Mouse (Mus musculus): ENCODE data around the gene Lrba. TPM values are rescaled to one million over a fixed set of nuclear protein-coding genes. Genes with fewer than 3 reads are reported as not detected.

Lrba gene
- polyA plus RNA-seq, 1 experiment from 2014 or later, result 4.2 TPM

DNA sequence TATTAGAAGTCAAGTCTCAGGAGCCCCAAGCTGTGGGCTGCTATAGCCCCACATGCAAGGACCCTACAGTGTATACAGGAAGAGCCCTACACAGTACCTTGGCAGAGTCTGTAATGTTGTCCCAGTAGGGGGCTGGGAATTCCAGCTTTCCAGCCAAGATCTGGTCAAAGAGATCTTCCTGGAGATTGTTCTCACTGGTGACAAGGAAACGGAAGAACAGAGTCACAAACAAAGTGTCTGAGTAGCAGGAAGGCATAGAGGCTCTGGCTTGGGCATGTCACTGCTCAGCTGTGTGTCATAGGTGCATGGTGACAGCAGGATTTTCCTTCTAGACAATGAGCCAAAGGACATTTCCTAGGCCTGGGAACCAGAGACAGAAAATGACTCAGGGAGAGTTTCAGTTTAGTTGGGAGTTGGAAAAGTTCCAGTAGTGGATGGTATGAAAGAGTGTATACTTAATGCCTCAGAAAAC lies 569.3 kb downstream of the Lrba start:
- ATAC-seq (replicated peaks; ENCODE audit: low FRiP score) (no peak), DNase-seq (ENCODE audit: low spot score) (no peak)
- H3K4me2 ChIP-seq, result no peak overlapping the region
- H3K9ac ChIP-seq (ENCODE audit: low read depth, low read length), result no peak overlapping the region
- H3K27me3 ChIP-seq (replicated peaks; ENCODE audit: control insufficient read depth, insufficient read depth, low read length), result no peaks in the 10 kb centered on the region
- no peaks in the 10 kb centered on the region for H3K36me3 ChIP-seq (ENCODE audit: control insufficient read depth, insufficient read depth, low read length)
- H3K4me1 ChIP-seq (replicated peaks; ENCODE audit: control insufficient read depth, insufficient read depth, low read length), result peaks cover 11% of the 10 kb centered on the region
- 69% methylated on average over 1 of the region's 1 CpGs for WGBS
- H3K9me3 ChIP-seq (ENCODE audit: control insufficient read depth, low read length), result no peaks in the 10 kb centered on the region
- H3K27ac ChIP-seq (ENCODE audit: low read depth, low read length), result no peak overlapping the region
- no peak overlapping the region for H3K4me3 ChIP-seq (ENCODE audit: low read depth, low read length)

DNA sequence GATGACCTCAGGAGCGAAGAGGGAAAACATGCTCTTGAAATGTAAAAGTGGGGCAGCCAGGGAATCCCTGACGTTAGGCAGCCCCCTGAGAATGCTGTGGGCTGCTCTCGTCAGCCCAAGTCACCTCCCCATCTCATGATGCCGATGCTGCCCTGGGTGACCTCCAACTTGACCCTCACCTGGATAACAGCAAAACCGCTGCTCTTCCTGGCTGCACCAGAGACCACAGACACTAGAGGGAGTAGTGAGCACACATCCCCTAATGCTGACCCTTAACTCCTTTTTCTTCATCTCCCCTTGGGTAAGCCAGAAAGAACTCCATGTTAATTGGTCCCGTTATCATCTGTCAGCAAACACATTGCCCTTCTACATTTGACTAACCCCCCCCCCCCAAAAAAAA lies 572.2 kb downstream of the Lrba start:
- Histone ChIP-seq H3K4me1 (replicated peaks; ENCODE audit: control insufficient read depth, insufficient read depth, low read length) (peaks cover 27% of the 10 kb centered on the region), H3K4me3 (ENCODE audit: low read depth, low read length) (no peak overlapping the region), H3K27me3 (replicated peaks; ENCODE audit: control insufficient read depth, insufficient read depth, low read length) (no peaks in the 10 kb centered on the region), H3K36me3 (ENCODE audit: control insufficient read depth, insufficient read depth, low read length) (no peaks in the 10 kb centered on the region), H3K27ac (ENCODE audit: low read depth, low read length) (no peak overlapping the region), H3K9me3 (ENCODE audit: control insufficient read depth, low read length) (no peaks in the 10 kb centered on the region), H3K9ac (ENCODE audit: low read depth, low read length) (no peak overlapping the region), H3K4me2 (peak overlapping the region; percentile 30; the same call in 1 of the 2 replicates)
- 38% methylated on average over 6 of the region's 6 CpGs for WGBS
- ATAC-seq (replicated peaks; ENCODE audit: low FRiP score), result no peak
- no peak for DNase-seq (ENCODE audit: low spot score)

DNA sequence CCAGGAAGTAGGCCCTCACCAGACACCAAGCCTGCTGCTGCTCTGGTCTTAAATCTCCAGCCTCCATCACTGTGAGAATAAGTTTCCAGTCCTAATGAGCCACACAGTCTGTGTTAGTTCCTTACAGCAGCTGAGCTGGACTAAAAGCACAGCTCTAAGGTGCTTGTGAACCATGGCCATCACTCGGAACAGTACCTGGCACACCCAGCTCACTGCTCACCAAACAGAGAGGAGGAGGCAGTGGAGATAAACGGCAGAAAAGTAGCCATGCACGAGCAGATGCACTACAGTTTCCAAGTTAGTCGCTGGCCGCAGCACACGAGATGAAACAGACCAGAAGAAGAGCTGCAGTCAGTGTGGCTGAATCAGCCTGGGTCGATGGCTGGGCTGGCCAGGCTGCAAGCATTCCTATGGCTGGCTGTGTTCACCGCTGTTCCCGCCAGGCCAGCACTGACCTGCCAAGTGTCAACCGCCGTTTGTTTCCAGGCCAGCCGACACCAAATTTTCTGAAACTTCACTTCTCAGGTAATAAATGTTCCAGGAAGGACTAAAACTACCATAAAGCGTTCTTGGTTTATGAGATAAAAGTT lies 573.5 kb downstream of the Lrba start:
- 70% methylated on average over 13 of the region's 13 CpGs for WGBS
- DNase-seq (ENCODE audit: low spot score), result no peak
- H3K27ac ChIP-seq (ENCODE audit: low read depth, low read length), result peak overlapping the region; percentile 67
- peak overlapping the region; percentile 60 for H3K4me2 ChIP-seq
- no peaks in the 10 kb centered on the region for H3K36me3 ChIP-seq (ENCODE audit: control insufficient read depth, insufficient read depth, low read length)
- peak overlapping the region; percentile 49 for H3K9ac ChIP-seq (ENCODE audit: low read depth, low read length)
- no peaks in the 10 kb centered on the region for H3K27me3 ChIP-seq (replicated peaks; ENCODE audit: control insufficient read depth, insufficient read depth, low read length)
- ATAC-seq (replicated peaks; ENCODE audit: low FRiP score), result no peak
- peak overlapping the region; percentile 39 for H3K4me3 ChIP-seq (ENCODE audit: low read depth, low read length)
- H3K9me3 ChIP-seq (ENCODE audit: control insufficient read depth, low read length), result no peaks in the 10 kb centered on the region
- H3K4me1 ChIP-seq (replicated peaks; ENCODE audit: control insufficient read depth, insufficient read depth, low read length), result peaks cover 38% of the 10 kb centered on the region

DNA sequence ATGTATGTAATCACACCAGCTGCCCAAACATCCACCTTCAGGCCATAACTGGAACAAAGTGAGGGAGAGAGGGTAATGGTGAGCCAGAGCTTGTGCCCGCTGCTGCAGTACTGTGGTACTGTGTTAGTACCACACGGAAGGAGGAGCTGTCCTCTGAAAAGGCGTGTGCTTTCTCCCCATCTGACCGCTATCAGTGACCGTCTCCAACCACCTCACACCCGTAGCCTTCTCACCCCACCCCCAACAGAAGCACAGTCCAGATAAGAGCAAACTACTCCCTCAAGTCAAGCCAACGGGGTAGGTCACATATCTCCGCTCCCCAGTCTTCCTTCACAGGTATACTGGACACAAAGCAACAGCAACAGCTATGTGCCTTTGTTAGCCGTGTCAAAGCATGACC lies 574.6 kb downstream of the Lrba start:
- Histone ChIP-seq H3K4me1 (replicated peaks; ENCODE audit: control insufficient read depth, insufficient read depth, low read length) (peaks cover 39% of the 10 kb centered on the region), H3K9me3 (ENCODE audit: control insufficient read depth, low read length) (no peaks in the 10 kb centered on the region), H3K36me3 (ENCODE audit: control insufficient read depth, insufficient read depth, low read length) (no peaks in the 10 kb centered on the region), H3K4me2 (peak overlapping the region; percentile 60), H3K27ac (ENCODE audit: low read depth, low read length) (peak overlapping the region; percentile 80), H3K4me3 (ENCODE audit: low read depth, low read length) (peak overlapping the region; percentile 39), H3K9ac (ENCODE audit: low read depth, low read length) (peak overlapping the region; percentile 49), H3K27me3 (replicated peaks; ENCODE audit: control insufficient read depth, insufficient read depth, low read length) (no peaks in the 10 kb centered on the region)
- DNase-seq (ENCODE audit: low spot score) (no peak), ATAC-seq (replicated peaks; ENCODE audit: low FRiP score) (peak; percentile 98)
- 45% methylated on average over 9 of the region's 9 CpGs for WGBS

DNA sequence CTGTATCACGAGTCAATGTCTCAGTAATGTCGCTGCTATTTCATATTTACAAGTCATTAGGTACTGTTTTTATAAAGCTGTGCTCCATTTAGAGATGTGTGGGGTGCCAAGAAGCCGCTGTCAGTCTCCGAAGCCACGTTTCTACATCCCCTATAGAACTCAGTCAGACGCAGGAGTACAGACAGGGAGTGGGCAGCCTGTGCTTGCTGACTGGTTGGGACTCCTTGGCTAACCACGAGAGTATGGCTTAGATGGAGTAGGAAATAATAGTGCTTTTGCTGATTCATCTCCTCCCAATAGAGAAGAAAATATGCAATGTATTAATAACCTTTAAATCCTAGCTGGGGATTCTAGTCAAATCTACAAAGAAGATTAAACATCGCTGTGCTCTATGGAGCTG lies 576.4 kb downstream of the Lrba start:
- ATAC-seq (replicated peaks; ENCODE audit: low FRiP score) (no peak), DNase-seq (ENCODE audit: low spot score) (no peak)
- H3K27me3 ChIP-seq (replicated peaks; ENCODE audit: control insufficient read depth, insufficient read depth, low read length), result no peaks in the 10 kb centered on the region
- H3K4me2 ChIP-seq, result no peak overlapping the region
- WGBS, result 81% methylated on average over 8 of the region's 8 CpGs
- no peak overlapping the region for H3K27ac ChIP-seq (ENCODE audit: low read depth, low read length)
- H3K4me3 ChIP-seq (ENCODE audit: low read depth, low read length), result no peak overlapping the region
- no peak overlapping the region for H3K9ac ChIP-seq (ENCODE audit: low read depth, low read length)
- H3K9me3 ChIP-seq (ENCODE audit: control insufficient read depth, low read length), result no peaks in the 10 kb centered on the region
- peaks cover 39% of the 10 kb centered on the region for H3K4me1 ChIP-seq (replicated peaks; ENCODE audit: control insufficient read depth, insufficient read depth, low read length)
- no peaks in the 10 kb centered on the region for H3K36me3 ChIP-seq (ENCODE audit: control insufficient read depth, insufficient read depth, low read length)

DNA sequence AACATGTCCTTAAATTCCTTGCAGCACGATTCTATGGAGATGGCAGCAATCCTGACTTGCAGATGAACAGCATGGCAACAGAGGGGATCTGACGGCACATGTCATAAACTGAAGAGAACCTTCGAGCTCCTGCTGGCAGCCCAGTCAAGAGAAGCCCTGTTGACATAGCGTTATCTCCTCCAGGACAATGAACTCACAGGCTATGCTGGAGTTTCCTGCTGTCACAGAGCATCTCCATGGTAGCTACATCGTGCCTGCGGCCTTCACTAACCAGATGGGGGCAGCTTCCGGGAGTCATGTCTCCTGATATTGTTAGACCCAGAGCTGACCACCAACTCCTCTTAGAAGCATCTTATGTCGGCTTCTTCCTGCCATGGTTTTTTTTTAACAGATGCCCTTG lies 578.3 kb downstream of the Lrba start:
- H3K27ac ChIP-seq (ENCODE audit: low read depth, low read length), result no peak overlapping the region; the same call in 1 of the 2 replicates
- no peak for DNase-seq (ENCODE audit: low spot score)

DNA sequence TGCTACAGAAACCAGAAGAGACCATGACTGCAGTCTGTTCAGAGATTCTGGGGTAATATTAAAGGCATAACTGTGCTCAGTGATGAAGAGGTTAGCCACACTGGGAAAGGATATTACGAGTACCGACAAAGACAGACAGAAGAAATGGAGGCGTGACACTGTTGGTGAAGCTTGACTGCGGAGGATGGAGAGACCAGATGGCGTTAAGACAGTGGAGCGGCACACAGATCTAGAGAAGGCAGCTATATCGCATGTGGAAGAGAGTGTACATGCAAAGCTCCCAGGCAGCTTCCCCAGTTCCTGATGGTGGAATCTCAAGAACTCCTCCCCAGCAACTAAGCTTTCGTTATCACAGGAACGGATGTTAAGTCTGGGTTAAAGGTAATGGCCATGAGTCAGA lies 579.8 kb downstream of the Lrba start:
- DNase-seq (ENCODE audit: low spot score) (no peak), ATAC-seq (replicated peaks; ENCODE audit: low FRiP score) (no peak)
- Histone ChIP-seq H3K4me3 (ENCODE audit: low read depth, low read length) (no peak overlapping the region), H3K4me1 (replicated peaks; ENCODE audit: control insufficient read depth, insufficient read depth, low read length) (peaks cover 30% of the 10 kb centered on the region), H3K36me3 (ENCODE audit: control insufficient read depth, insufficient read depth, low read length) (no peaks in the 10 kb centered on the region), H3K4me2 (no peak overlapping the region), H3K9me3 (ENCODE audit: control insufficient read depth, low read length) (no peaks in the 10 kb centered on the region), H3K27me3 (replicated peaks; ENCODE audit: control insufficient read depth, insufficient read depth, low read length) (no peaks in the 10 kb centered on the region), H3K9ac (ENCODE audit: low read depth, low read length) (no peak overlapping the region), H3K27ac (ENCODE audit: low read depth, low read length) (no peak overlapping the region)
- WGBS, result 76% methylated on average over 9 of the region's 9 CpGs

More for the DNA sequence above, 578.3 kb downstream of the Lrba start:
- Histone ChIP-seq H3K27me3 (replicated peaks; ENCODE audit: control insufficient read depth, insufficient read depth, low read length) (no peaks in the 10 kb centered on the region), H3K4me2 (no peak overlapping the region), H3K36me3 (ENCODE audit: control insufficient read depth, insufficient read depth, low read length) (no peaks in the 10 kb centered on the region), H3K9ac (ENCODE audit: low read depth, low read length) (no peak overlapping the region), H3K4me1 (replicated peaks; ENCODE audit: control insufficient read depth, insufficient read depth, low read length) (peaks cover 32% of the 10 kb centered on the region), H3K9me3 (ENCODE audit: control insufficient read depth, low read length) (no peaks in the 10 kb centered on the region), H3K4me3 (ENCODE audit: low read depth, low read length) (no peak overlapping the region)
- 32% methylated on average over 8 of the region's 8 CpGs for WGBS
- 0 out of 2 replicates have a peak, but pooled peaks have one; percentile 8 for ATAC-seq (replicated peaks; ENCODE audit: low FRiP score)

DNA sequence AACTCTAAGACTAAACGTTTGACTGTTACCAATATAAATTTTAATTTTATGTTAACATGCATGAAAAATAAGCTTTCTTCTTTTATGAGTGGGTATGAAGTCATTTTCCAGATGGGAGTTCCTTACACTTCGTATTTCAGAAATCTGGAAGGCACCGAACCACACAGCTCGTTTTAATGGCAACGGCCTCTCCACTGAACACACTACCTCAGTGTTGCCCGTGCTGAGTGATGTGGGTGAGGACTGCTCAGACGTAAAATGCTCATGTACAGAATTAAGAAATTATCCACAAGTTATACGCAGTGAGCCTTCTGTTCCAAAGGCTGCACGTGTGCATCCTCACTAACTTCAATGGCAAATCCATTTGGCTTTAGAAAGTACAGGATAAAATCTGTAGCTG lies 582.4 kb downstream of the Lrba start:
- ATAC-seq (replicated peaks; ENCODE audit: low FRiP score), result no peak
- no peak overlapping the region for H3K4me2 ChIP-seq
- 93% methylated on average over 9 of the region's 9 CpGs for WGBS

DNA sequence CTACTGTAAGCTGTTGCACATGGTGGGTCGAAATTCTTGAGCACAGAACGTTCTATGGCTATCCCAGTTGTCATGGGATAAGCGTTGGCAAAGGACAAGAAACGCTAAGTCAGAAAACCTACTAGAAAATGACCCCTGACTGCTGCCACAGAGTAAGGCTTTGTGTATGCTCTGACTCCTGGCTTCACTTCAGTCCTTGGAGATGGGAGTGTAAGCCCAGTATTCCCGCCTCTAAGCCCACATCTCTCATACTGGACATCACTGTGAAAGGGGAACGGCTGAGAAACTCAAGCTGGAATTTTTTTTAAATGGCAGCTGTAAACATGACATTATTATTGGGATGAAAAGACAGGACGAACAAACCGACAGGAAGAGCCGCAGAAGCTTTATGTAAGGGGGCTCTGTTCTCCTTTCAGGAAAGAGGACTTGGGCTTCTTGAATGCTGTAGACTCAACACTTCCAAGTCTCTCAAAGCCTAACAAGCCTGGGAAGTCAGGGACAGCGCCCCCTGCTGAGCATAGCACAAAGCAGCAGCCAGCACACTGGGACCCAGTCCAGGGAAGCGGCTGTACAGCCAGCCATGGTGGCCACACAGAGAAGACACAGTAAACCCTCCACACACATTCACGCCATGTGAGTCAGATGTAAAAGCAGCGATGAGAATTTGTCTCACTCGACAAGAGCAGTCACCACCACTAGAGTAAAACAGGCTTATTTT lies 583.4 kb downstream of the Lrba start:
- Histone ChIP-seq H3K27me3 (replicated peaks; ENCODE audit: control insufficient read depth, insufficient read depth, low read length) (no peaks in the 10 kb centered on the region), H3K36me3 (ENCODE audit: control insufficient read depth, insufficient read depth, low read length) (no peaks in the 10 kb centered on the region), H3K9ac (ENCODE audit: low read depth, low read length) (no peak overlapping the region), H3K4me3 (ENCODE audit: low read depth, low read length) (no peak overlapping the region), H3K4me1 (replicated peaks; ENCODE audit: control insufficient read depth, insufficient read depth, low read length) (peaks cover 1% of the 10 kb centered on the region; the same call in 1 of the 2 replicates), H3K9me3 (ENCODE audit: control insufficient read depth, low read length) (no peaks in the 10 kb centered on the region), H3K4me2 (no peak overlapping the region), H3K27ac (ENCODE audit: low read depth, low read length) (no peak overlapping the region)
- whole genome bisulfite sequencing, result 77% methylated on average over 14 of the region's 14 CpGs
- ATAC-seq (replicated peaks; ENCODE audit: low FRiP score), result peak; percentile 61; the same call in 1 of the 2 replicates
- no peak for DNase-seq (ENCODE audit: low spot score)

More for the DNA sequence above, 582.4 kb downstream of the Lrba start:
- Histone ChIP-seq H3K4me3 (ENCODE audit: low read depth, low read length) (no peak overlapping the region), H3K4me1 (replicated peaks; ENCODE audit: control insufficient read depth, insufficient read depth, low read length) (peaks cover 11% of the 10 kb centered on the region), H3K36me3 (ENCODE audit: control insufficient read depth, insufficient read depth, low read length) (no peaks in the 10 kb centered on the region), H3K27ac (ENCODE audit: low read depth, low read length) (no peak overlapping the region), H3K9ac (ENCODE audit: low read depth, low read length) (no peak overlapping the region), H3K9me3 (ENCODE audit: control insufficient read depth, low read length) (no peaks in the 10 kb centered on the region), H3K27me3 (replicated peaks; ENCODE audit: control insufficient read depth, insufficient read depth, low read length) (no peaks in the 10 kb centered on the region)
- no peak for DNase-seq (ENCODE audit: low spot score)

All from liver, embryonic 11.5 days (tissue).